Mouse (Mus musculus): ENCODE data around the gene Adcyap1r1. TPM values are rescaled to one million over a fixed set of nuclear protein-coding genes. Genes with fewer than 3 reads are reported as not detected.

The Adcyap1r1 gene
- total RNA-seq, 2 experiments from 2014 or later, result 1.6 TPM; not detected in 1

Other genes starting within 250 kb of the Adcyap1r1 start
- 0.99 and 3.3 TPM in 2 replicates for gene Mindy4, start 248.6 kb upstream of the Adcyap1r1 start, total RNA-seq (2014; fragmentation: Nextera tagmentation)
- 2.4 and 3.1 TPM in 2 replicates for gene Mindy4, start 248.6 kb upstream of the Adcyap1r1 start, total RNA-seq (2017)
- gene Aqp1, start 115.5 kb upstream of the Adcyap1r1 start, total RNA-seq (2014; fragmentation: Nextera tagmentation), result 0.45 and 1.1 TPM in 2 replicates
- gene Aqp1, start 115.5 kb upstream of the Adcyap1r1 start, total RNA-seq (2017), result 1.8 and 3.4 TPM in 2 replicates
- gene Ghrhr, start 75.7 kb upstream of the Adcyap1r1 start, total RNA-seq (2014; fragmentation: Nextera tagmentation), result not detected in 2 replicates
- not detected in 2 replicates for gene Ghrhr, start 75.7 kb upstream of the Adcyap1r1 start, total RNA-seq (2017)
- not detected in 2 replicates for gene Neurod6, start 229.3 kb downstream of the Adcyap1r1 start, total RNA-seq (2014; fragmentation: Nextera tagmentation)
- not detected in 2 replicates for gene Neurod6, start 229.3 kb downstream of the Adcyap1r1 start, total RNA-seq (2017)